Mouse (Mus musculus) lung, adult 2 months (tissue): Measurements from ENCODE around the gene Emp1.

ENCODE experiments used
- CTCF ChIP-seq: fragments of 200-500 bp; IDR thresholded peaks from 2 replicates; pipeline ENCODE4 v1.5.1; 2011; ENCODE audit warnings: mild to moderate bottlenecking, low read length, control low read depth; ENCODE audit not compliant: insufficient read depth
- POLR2A ChIP-seq: fragments of 200-500 bp; IDR thresholded peaks from 2 replicates; pipeline ENCODE4 v1.6.1; 2011; ENCODE audit warnings: low read depth, mild to moderate bottlenecking, control low read depth, low read length, borderline replicate concordance; ENCODE audit errors: extremely low read depth

GRCm38 (mm10) chr6:135351638-135352302 lies 10.6 kb upstream of the Emp1 start:
- TF ChIP-seq CTCF (no peak), POLR2A (no peak)
